Mouse (Mus musculus) kidney, adult 11 months (tissue): Measurements from ENCODE around the gene Sipa1l3.
A peak's percentile ranks its signal among the peaks of the same experiment; 100 is the strongest.

ENCODE experiments used
- DNase-seq: peaks from one replicate; pipeline ENCODE4 v3.0.0; 2022

Gene Sipa1l3

GRCm38 (mm10) chr7:29505337-29506318 lies 12.8 kb downstream of the Sipa1l3 start:
- peak; percentile 84 for DNase-seq

DNA sequence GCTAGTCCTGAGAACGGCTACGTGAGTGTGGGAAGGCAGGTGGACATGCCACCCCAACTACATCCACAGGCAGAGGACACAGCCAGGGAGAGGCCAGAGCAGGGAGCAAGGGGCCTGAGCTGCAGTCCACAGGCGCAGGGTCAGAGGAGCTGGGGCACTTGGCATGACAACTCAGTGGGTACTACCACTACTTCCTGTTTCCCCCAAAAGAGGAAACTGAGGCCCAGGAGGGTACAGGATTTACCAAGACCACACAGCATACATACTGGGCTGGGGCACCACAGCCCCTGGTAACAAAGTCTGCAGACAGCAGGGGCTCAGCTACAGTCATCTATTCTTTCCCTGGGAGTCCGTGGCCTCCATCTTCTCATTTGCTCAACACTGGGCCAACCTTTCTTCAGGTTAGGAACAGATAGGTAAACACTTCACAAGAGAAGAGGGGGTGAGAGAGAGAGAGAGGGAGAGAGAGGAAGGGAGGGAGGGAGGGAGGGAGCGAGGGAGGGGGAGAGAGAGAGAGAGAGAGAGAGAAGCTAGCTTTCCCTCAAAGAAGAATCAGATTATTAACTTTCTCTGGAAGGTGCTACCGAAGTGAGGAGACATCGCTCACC lies 13.7 kb downstream of the Sipa1l3 start:
- DNase-seq: no peak

DNA sequence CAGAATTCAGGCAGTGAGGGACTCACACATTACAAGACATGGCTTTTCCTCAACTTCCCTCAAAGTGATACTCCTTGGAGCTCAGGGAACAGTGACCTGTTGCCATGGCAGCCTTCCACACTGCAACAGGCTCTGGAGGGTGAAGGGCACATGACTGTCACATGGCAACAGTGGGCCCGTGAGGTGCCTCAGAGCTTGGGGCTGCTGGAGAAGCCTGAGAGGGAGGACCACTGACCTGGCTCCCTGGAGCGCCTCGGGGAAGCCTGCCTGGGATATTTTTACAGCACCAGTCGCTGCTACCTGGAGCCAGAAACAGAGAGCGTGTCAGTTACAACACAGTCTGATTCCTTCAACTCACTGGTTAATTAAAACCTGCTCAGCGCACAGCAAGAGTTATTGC lies 14.8 kb downstream of the Sipa1l3 start:
- DNase-seq: peak; percentile 65

DNA sequence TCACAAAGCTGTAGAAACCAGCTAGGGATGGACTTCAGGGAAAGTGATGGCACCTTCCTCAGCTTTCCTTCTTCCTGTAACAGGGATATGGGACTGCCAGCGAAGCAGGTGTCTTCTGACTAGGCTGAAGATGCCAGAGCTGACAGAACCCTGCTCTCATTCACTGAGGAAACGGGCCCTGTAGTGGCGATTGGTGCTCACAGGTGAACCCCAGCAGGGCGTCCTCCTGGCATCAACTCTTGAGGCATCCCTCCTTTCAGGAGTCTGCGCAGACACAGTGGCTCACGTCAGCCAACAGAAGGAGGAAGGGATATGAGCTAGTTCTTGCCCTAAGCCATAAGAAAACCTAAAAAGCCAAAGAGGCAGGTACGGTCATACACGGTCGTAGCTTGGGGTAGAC lies 17.2 kb downstream of the Sipa1l3 start:
- DNase-seq: no peak

DNA sequence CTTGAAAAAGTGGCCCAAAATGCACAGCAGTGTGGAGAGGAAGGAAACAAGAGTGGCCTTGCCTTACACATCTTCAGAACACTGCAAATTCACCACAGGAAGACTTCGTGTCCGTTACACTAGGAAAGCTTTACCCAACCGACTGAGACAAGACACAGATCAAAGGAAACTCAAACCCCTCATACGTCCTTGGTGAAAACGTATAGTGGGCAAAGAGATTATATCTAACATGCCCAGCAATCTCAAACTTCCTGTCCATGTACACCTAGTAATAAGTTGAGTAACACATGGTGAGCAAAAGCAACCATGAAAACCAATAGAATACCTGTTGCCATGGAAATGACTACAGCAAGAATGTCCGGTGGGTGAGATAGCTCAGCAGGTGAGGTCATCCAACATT lies 19.4 kb downstream of the Sipa1l3 start:
- no peak for DNase-seq

DNA sequence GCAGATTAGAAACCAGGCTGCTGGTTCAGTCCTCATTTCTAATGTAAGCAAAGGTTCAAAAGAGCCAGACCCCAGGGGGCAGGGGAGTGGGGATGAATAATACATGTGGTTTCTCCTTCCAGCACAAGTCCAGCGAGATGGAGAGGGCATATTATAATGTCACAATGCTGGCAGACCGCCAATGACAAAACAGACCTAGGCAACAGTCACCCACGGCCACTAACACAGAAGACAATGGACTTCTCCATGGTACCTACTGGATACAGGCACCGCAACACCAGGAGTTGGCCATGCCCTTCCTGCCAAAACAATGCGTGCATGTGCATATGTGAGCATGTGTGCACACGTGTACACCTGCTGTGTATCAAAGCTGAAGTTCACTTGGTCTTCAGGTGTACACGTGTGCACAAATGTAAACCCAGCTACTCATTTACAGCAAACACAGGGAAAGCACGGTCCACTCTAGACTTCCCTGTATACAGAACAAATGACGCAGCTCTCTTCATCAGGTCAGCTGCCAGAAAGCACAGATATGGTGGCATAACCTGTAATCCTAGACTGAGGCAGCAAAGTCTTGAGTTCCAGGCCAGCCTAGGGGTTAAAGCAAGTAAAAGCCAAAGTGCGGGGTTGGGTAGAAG lies 21.4 kb downstream of the Sipa1l3 start:
- peak; percentile 82 for DNase-seq

- DNase-seq: no peak
Measured at GRCm38 (mm10) chr7:29496332-29496731, 22.1 kb downstream of the Sipa1l3 start.

- no peak for DNase-seq
Measured at GRCm38 (mm10) chr7:29495880-29496279, 22.6 kb downstream of the Sipa1l3 start.

GRCm38 (mm10) chr7:29494854-29495253 lies 23.6 kb downstream of the Sipa1l3 start:
- DNase-seq: no peak

DNA sequence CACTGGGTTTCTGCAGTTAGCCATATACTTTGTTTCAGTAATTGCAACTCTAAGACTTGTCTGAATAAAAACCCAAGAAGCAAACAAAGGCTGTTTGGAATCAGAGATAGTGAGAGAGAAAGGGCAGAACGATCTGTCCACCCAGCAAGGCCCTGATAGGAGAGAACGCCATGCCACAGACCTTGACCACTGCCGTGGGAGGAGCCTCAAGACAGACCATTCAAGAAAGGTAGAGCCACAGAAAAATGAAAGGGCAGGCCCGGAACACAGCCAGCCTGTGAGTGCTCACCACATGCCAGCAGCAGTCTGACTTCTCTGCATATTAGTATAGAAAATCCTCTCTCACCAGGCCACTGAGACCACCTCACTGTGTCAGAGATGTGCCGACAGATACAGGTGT lies 24.4 kb downstream of the Sipa1l3 start:
- no peak for DNase-seq

DNA sequence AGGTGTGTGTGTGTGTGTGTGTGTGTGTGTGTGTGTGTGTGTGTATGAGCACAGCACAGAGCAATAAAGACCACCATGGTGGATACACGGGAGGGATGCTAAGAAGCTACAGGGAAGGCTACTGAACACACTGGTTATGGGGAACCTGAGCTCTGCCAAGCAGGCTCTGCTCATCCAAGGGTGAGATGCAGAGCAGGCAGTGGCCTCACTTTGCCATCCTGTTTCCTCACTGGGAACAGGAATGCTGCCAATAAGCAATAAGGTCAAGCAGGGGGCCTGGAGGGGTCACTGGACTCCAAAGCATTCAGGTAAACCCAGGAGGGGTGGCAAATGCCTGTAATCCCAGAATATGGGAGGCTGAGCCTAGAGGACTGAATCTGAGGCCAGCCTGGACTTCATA lies 25.4 kb downstream of the Sipa1l3 start:
- no peak for DNase-seq

DNA sequence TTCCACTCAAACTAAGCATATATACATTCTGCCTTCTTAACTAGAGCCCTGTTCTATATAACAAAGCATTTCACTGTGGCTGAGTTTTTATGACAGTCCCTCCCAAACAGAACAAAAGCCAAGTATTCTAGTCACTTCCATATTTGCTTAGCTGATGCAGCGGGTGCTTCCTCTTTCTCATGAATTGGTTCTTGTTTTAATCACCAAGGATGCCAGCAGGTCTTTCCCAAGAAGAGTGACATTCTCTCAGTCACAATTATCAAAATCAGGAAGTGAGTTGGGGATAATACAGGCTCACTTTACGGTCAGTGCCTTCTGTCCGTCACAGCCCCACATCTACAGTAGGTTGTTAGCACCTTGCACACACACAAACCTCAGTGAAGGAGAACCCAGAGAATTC lies 26.6 kb downstream of the Sipa1l3 start:
- DNase-seq: no peak

DNA sequence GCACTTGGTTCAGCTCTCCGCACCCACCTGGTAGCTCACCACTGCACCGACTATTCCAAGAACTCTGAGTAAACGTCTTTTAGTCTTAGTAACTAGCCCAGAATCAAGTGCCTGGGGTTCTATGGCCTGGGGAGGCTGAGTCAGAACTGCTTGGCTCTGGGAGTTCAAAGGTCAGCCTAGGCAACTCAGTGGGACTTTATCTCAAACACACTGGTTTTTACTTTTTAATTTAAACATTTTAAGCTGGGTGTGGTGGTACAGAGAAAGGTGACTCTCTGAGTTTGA lies 27.0 kb downstream of the Sipa1l3 start:
- DNase-seq: no peak

DNA sequence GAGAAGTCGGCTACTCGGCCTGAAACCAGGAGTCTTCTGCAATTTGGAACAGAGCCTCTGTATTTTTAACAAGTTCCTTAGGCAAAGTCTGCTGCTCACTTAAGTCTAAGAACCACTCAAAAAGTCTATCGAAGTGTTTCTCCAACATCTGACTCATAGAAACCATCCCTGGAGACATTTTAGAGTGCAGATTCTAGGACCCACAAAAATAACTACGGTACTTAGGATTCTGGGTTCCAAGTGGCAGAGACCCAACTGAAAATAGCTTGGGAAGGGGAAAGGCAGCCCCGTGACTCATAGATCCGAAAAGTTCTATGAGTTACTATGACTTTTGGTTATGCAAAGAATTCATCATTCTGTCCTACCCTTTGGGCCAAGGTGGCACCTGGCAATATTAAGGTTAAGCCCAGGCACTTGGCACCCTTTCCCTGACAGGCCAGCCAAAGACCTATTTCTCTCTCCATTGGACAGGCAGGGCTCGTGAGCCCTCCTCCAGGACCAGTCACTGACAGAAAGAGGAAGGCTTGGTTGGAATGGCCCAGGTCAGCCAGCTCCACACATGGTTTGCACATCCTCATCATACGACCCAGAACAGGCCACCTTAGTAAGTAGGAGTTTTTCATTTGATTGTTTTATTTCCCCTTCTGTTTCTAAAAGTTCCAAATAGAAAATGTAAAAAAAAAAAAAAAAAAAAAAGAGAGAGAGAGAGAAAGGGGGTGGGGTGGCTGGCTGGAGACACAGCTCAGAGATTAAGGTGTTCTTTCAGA lies 27.6 kb downstream of the Sipa1l3 start:
- DNase-seq: no peak

DNA sequence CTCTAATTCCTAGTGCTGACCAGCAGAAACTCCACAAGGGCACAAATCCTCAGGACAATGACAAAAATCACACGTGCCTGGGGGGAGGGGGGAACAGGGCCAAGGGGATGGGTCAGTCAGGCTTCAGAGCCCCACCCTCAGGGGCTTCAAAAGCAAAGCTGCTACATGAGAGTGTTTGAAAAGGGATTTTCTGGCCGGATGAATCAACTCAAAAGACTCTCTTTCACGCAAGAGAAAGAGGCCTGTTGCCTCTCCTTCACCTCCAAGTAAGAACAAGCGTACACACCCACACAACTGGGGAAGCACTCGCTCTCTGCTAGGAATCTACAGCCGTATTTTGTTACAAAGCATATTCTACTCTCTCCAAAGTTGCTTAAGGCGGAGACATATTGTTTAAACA lies 28.6 kb downstream of the Sipa1l3 start:
- DNase-seq: no peak

DNA sequence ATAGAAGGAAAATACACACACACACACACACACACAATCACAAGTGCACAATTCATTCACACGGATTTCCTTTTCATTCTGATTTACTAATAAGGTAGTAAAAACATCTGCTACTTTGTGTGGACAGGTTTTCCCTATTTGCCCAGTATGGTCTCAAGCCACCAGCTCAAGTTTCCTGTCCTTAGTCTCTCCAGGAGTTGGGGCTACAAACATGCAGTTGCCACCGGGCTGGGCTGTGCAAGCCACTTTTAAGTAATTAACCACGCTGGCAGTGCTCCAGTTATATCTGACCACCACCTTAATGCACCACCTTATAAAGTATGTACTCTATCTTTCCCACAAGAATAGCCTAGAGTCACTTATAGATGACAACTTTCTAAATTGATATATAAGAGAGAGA lies 29.1 kb downstream of the Sipa1l3 start:
- DNase-seq: no peak

- DNase-seq: no peak
Measured at GRCm38 (mm10) chr7:29486753-29487152, 31.7 kb downstream of the Sipa1l3 start.

DNA sequence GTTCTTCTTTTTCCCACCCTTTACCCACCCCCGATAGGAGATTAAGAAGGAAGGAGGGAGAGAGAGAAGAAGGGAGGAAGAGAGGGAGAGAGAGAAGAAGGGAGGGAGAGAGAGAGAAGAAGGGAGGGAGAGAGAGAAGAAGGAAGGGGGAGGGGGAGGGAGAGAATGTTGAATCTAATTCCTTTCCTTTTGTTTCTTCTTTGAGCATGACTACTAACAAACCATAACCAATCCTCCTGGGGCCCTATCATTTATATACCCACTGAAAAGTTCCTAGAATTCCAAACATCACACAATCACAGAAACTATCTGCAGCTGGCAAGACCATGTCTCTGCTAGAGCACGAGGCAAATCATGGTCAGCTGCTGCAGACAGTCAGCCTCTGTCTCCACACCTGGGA lies 32.7 kb downstream of the Sipa1l3 start:
- no peak for DNase-seq

DNA sequence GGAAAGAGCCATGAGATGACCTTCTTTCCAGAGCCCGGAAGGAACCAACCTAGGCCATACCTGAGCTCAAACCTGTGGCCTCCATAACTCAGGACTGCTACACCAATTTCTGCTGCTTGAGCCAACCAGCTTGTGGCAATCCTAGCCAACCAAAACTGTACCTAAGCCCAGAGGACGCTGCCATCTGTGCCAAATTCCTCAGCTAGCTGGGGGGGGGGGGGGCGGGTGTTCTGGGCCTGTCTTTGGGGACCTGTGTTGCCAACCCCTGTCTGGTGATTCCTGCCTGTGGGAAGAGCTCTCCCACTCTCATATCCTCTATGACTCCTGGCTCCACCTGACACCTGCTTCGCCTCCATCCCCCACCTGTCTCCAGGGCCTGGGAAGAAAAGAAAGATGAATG lies 34.9 kb downstream of the Sipa1l3 start:
- DNase-seq: no peak

DNA sequence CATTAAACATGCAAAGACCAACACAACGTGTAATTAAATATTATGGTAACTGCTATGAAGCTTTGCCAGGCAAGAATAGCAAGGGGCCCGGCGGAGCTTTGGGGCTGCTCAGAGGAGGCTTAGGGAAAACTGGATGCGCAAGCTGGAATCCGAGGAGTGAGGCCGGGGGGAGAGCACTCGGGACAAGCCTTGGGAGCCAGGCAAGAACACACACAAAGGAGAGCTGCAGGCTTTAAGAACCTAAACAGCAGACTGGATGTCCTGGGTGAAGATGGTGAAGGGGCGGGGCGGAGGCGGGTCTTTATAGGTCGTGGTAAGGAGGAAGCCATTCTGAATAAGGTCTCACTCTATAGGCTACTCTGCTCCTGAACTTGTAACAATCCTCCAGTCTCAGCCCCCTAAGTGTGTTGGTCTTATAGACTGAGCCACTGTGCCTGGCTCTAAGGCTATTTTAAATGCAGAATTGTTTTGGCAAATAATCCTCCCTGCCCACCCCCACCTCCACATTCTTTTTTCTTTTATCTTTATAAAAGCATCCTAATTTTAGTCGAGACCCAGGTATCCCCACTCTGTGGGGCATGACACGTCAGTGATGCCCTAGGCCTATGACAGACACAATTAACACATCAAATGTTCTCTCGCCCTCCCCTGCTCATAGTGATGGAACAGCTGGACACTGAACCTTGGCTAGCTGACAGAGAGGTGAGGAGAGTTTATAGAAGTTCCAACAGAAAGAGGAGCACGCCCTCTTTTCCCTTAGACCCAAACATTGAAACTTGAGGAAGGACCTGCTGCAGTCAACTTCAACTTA lies 36.9 kb downstream of the Sipa1l3 start:
- no peak for DNase-seq

DNA sequence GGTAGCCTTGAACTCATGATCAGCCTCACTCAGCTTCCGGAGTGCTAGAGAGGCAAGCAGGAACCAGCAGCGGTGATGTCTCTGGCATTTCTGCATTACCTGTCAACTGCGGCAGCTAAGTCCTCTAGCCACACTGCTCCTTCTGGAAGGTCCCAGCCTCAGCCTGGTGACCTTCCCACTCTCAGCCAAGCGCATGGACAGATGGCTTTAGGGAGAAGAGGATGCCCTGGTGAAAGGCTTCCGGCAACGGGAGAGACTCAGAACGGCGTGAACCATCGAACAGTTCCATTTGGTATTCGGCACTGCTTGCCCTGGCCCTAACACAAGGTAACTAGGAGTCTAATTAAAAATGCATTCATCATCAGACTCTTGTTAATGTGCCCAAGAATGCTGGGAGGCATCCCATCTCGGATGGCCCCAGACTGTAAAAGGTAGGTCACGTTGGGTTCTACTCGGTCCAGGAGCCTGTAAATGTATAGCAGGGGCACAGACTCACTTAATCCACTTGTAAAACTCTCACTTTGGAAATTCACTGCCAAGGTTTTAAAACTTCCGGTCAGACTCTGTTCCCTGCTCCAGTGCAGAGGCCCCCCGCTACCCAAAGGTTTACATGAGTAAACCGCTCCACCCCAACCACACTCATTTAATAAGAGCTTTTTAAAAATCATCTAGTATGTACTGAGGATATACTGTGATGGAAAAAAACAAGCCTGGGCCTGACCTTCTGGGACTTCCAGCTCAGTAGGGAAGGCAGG lies 37.7 kb downstream of the Sipa1l3 start:
- DNase-seq: no peak

DNA sequence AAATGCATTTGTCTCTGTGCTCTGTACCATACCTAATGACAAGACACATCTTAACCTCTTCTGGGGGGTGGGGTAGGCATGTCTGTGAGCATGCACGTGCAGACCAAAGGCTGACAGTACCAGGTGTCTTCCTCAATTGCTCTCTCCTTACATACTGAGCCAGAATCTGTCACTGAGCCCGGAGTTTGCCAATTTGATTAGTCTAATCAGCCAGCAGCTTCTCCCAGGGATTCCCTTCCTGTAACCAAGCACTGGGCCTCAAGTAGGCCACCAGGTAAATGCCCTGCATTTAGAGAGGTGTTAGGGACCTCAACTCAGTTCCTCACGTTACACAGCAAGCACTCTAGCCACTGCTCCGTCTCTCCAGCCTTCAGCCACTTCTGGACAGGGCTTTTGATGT lies 38.3 kb downstream of the Sipa1l3 start:
- no peak for DNase-seq
